Mouse (Mus musculus) cortical plate, adult 2 months (tissue): ENCODE measurements at regions not wholly inside any gene's neighbourhood (a gene's known extent, or its start where the extent isn't known, plus 50 kb on each side); places are given as distances from the start of the nearest gene placed in this dataset.

Experiments used
- CTCF ChIP-seq: fragments of 200-500 bp; IDR thresholded peaks from 2 replicates; pipeline ENCODE4 v1.5.1; 2011; ENCODE audit warnings: mild to moderate bottlenecking, control low read depth, low read length; ENCODE audit not compliant: insufficient read depth; ENCODE audit errors: extremely low read depth
- POLR2A ChIP-seq: fragments of 200-500 bp; IDR thresholded peaks from 2 replicates; pipeline ENCODE4 v1.6.1; 2011; ENCODE audit warnings: mild to moderate bottlenecking, low read length, control low read depth; ENCODE audit not compliant: insufficient read depth; ENCODE audit errors: extremely low read depth

DNA sequence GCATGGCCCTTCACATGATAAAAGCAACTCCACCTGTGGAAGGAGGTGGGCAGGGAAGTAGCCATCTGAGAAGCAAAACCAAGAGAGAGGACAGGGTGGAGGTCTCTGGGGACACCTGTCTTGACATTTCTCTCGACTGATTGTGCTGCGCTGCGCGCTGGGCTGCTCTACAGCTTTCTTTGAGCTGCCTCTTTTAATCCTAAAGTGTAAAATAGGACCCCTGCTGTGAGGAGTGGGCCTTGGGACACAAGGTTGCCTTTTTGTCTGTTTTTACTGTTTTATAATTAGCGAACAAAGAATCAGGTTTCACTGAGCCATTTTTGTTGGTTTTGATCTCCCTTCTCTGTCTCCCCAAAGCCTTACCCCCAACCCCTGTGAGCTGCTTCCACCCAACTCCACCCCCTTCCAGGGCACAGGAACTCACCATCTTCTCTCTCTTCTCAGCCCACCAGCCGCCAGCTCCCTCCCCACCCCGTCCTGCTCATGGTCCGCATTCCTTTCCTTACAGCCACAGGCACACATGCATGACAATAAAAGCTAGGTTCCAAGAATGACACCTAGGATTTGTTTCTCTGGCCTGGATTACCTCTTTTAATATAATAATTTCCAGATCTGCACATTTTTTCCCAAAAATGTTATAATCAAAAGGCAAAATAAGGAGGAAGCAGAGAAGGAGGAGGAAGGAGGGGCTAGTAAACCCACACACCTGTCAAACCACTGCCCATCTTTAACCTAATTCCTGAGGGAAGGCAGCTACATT, 57.3 kb downstream of the Cbln4 start:
- no peak for TF ChIP-seq CTCF
- TF ChIP-seq POLR2A = no peak
